Mouse (Mus musculus): ENCODE results near the gene Olfr1394.
"Not testable (repeated sequence)": the region's sequence is repeated elsewhere in the genome, so short reads cannot be mapped to it uniquely, and the experiment has no call there.

The Olfr1394 gene

DNA sequence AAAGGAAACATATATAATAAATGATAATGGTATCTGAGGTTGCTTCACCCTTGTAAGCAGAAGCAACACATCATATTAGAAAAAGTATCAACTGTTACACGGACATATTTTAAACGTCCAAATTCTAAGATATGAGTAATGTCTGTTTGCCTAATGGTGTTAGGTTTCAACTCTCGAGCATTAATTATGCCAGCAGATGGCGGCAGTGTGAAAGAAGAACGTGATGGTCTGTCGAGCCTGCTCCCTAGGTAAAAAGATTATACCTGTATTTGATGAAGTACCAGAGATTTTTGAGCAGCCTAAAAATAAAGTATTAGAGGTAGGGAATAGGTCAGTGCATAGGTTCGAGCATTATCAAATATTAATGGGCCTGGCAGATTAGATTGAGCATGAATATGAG lies 35.6 kb downstream of the Olfr1394 start:
- no peak for DNase-seq (ENCODE audit: low spot score)

DNA sequence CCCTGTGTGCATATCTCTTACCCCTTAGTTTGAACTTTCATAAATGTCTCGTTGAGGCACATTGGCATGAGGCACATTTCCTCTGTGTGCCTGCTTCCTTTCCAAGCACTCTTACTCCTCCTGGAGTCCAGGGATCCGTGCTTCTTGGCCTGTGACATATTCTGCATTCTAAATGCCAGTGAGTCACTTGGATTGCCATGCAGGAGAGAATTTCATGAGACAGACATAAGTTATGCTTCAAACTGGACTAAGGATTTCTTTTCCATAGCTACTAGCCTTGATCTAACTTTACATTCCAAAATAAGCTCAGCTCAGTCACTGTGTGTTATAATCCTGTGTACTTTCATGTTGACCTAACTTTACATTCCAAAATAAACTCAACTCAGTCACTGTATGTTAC lies 36.9 kb downstream of the Olfr1394 start:
- no peak for DNase-seq (ENCODE audit: low spot score)

DNA sequence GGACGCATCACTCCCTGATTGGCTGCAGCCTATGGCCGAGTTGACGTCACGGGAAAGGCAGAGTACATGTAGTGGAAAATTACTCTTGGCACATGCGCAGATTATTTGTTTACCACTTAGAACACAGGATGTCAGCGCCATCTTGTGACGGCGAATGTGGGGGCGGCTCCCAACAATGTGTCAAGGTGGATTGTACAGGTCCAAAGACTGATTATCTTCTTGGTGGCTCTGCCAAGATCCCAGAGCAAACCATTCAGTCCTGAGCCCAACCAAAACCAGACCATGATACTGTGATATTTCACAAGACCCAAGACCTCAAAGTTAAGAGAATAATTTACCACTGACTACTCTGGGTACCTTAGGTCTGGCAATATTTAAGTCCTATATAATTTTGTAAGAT lies 40.6 kb downstream of the Olfr1394 start:
- DNase-seq (ENCODE audit: low spot score), result not testable (repeated sequence)

DNA sequence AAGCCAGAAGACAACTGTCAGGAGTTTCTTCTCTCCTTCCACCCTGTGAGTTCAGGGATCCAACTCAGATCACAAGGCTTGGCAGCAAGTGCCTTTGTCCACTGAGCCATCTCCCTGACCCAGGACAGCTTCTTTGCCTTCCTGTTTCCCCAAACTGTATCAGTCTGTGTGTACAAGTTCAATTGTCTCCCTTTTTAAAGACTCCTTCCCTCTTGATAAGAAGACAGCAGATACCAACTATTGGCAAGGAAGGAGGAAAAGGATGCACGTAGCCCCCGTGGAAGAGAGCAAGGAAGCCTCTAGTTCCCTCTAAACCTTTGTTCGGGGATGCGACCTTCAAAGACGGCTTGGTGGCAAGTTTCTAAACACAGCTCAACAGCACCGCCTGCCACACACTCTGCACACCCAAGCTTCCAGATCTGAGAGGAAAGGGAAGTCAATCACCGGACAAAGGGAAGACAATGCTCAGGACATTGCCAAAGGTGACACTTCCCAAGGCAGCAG lies 41.7 kb downstream of the Olfr1394 start:
- no peak for DNase-seq (ENCODE audit: low spot score)

DNA sequence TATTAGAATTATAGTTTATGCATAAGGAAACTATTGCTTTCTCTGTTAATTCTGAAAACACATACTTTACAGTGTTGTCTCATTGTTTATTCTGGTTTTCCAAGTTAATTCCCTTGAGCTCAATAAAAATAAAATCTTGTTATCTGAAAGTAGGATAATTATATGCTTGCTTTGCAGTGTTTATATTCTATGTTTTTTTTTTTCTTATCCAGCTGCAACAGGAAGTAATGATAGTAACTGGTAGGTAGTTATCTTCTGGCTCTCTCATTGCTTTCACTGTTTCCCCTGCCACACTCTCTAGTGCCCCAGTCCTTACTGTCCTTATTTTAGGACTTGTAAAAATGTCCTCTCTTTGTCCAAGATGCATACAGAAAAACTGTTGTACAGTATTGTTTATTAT lies 46.5 kb downstream of the Olfr1394 start:
- DNase-seq (ENCODE audit: low spot score), result no peak

DNA sequence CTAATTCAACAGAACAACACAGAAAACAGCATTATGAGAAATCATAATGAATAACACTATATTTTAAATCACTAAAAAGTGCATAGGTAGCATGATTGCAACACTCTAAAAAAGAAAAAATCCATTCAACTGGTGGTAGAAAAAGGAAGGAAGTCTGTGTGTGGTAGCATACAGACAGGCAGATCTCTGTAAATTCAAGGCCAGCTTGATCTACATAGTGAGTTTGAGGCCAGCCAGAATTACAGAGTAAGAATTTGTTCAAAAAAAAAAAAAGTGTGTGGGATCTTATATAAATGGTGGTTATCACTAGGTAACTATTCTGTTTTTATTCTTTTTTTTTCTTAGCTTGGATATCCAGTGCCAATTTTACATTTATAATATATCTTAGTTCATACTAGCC lies 47.0 kb downstream of the Olfr1394 start:
- DNase-seq (ENCODE audit: low spot score), result no peak

DNA sequence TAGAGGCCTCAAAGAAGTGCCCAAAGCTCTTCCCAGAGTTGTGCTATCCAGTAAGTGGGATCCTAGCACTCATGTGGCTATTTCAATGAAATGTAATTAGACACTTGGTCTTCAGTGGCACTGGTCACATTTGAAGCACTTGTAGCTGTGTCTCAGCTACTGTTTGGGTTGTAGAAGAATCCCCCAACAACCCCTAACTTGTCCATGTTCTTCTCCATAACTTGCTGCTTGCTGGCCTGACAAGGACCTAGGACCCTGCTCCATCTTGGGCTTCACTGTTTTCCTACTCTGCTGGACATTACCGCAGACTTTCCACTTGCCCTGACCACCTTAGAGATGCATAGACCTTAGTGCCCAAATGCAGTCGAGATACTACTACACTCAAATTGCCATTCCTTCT lies 47.9 kb downstream of the Olfr1394 start:
- no peak for DNase-seq (ENCODE audit: low spot score)

DNA sequence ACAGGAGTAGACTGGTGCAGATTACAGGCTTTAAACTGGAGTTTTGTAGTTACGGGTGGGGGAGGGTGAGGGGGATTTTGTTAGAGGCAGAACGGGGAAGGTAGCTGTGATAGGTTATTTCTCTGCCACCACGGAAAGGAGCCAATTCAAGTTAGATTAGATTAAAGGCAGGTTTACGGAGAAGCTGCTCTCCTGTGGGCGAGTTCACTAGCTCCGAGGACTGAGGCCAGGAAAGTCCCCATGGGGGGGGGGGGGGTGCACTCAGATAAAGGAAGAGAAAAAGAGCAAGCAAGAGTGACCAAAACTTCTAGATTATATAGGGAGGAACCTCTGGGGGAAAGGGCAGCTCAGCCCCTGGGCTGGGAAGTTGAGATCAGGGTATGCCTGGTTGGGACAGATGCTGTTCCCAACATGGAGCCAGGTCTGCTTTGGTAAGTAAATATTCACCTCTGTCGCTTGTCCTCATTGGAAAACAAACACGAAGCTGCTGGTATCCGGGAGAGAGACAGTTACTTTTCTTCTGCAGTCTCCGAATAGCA lies 48.4 kb downstream of the Olfr1394 start:
- DNase-seq (ENCODE audit: low spot score), result no peak

DNA sequence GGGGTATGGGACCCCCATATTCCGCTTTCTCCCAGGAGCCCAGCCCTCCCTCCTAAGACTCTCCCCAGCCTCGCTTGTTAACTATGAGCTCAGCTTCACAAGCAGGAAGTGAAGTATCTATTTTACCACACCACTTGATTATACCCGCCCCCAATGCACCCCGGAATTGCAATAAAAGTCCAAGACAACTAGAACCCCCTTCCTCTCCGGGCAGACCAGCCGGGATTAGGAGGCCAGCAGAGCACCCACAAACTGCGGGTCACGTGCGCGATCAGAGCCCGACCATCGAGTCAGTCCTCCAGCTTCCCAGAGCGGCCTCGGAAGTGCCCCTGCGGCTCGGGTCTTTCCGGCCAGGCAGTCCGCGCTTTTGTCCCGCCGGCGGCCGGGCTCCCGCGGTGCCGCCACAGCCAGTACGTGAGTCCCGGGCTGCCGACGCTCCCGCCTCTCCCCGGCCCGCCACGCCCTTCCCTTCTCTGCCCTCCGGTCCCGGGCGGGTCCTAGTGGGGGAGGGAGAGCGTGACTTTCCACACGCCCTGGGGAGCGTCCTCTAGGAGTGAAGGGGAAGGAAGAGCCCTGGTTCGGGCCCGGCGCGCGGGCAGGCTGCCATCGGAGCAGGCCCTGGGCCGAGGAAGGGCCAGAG lies 49.1 kb downstream of the Olfr1394 start, which contains the start of gene Zfp62:
Zfp62 (plus strand) TSS at position 164 of the 640 bp plus-strand sequence.
- peak; percentile 91 for DNase-seq (ENCODE audit: low spot score)

DNA sequence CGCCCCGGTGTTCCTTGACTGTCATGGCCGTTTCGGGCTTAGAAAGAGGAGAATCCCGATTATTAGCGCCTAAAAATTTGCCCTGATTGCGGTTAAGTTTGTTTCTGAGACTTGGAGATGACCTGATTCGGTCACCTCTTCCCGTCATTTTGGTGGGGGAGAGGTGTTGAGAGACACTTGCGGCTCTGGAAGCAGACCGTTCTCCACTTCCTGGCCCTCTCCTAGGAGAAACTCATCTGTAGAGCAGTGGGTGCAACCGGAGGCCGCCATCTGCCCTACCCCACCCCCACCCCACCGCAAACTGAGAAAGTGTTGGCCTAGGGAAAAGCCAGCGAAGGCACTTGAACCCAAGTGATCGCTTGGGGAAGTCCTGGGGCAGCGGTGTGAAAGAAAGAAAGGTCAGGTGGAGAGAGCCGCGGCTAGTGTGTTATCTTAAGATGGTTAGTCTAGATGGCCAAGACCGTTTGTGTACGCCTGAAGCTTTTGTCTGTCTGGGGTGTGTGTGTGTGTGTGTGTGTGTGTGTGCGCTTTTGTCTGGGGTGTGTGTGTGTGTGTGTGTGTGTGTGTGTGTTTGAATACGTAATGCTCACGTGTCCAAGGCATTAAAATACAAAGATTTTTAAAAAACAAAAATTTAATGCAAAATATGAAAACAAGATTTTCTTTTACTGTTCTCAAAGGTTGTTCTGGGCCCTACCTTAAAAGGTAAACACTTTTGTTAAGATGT lies 49.8 kb downstream of the Olfr1394 start:
- no peak for DNase-seq (ENCODE audit: low spot score)

DNA sequence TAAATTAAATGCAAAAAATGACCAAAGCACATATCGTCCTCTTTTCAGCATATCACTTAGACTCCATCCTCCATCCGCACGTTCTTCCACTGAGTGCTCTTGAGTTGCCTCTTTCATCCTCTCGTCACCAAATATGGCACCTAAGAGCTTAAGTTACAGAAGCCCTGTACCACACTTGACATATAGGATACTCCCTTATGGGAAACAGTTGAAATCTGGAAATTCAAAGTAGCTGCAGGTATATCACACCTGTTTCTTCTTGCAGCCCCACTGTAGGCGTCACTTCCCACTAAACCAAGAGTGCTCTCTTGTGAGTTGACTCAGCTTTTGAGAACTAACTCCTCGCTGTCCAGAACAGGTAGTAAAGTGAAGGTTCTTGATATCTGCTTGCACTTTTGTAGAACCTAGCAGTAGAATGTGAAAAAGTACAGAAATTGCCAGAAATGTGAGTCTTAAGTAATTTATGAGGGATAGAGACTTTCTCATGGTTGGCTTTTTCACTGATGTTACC lies 51.0 kb downstream of the Olfr1394 start:
- DNase-seq (ENCODE audit: low spot score), result no peak

DNA sequence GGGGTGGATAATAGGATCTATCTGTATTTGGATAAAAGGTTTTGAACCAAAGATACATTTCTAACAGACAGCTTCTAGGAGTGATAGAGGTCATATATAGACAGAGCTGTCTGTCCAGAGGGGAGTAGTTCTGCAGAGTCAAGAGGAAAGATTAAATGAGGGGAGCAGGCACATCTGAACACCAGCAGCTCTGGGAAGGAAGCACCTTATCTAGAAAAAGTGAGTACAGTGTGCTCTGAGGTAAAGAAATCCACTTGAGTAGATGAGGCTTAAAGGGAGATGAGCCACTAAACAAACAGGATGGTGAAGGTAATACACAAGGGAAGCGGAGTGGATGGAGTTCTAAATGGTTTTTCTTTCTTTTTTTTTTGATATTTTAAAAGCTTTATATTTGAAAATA lies 53.3 kb downstream of the Olfr1394 start:
- DNase-seq (ENCODE audit: low spot score), result no peak

Data from testis, postnatal 14 days (tissue).